Mouse (Mus musculus) thymus, postnatal 36 days (tissue): ENCODE measurements at regions not wholly inside any gene's neighbourhood (a gene's known extent, or its start where the extent isn't known, plus 50 kb on each side); places are given as distances from the start of the nearest gene placed in this dataset.
"Not testable (repeated sequence)": the region's sequence is repeated elsewhere in the genome, so short reads cannot be mapped to it uniquely, and the experiment has no call there.

Experiments used
- DNase-seq, 2 experiments: peaks; one replicate each; pipeline ENCODE4 v3.0.0; 2022; ENCODE audit warnings: mixed read lengths in 2 of 2

- DNase-seq: no peak
Measured at GRCm38 (mm10) chr2:100918122-100918521, 706.4 kb upstream of the Rag2 start.

DNA sequence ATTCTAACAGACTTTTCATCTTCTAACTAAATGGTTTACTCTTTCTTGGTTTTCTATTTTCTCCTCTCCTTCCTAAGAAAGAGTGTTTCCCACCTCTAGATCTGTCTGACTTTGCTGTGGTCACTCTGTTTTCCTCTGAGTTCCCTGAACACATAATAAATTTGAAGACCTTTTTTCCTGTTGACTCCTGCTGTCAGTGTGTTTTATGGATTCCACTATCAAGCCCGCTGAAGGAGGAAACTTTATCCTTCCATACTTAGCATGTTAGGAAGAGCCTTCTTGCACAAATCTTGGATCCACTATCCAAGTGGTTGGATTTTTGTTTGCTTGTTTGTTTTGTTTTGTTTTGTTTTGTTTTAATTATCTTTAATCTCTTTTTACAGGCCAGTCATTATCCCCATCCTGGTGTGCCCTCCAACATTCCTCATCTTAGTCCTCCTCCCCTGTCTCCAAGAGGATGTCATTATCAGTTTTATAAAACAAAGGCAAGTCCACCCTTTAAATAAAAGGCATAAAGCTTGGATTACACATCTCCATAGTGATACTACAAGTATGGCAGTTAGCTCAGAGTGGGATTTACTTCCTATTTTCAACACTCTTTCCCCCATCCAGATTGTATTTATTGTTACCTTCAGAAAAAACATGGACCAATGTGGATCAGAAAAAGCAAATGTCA, 704.8 kb upstream of the Rag2 start:
- DNase-seq: no peak

GRCm38 (mm10) chr2:100948632-100949031, 675.9 kb upstream of the Rag2 start:
- DNase-seq: not testable (repeated sequence)

- no peak for DNase-seq
Measured at GRCm38 (mm10) chr2:100959412-100959811, 665.1 kb upstream of the Rag2 start.

DNA sequence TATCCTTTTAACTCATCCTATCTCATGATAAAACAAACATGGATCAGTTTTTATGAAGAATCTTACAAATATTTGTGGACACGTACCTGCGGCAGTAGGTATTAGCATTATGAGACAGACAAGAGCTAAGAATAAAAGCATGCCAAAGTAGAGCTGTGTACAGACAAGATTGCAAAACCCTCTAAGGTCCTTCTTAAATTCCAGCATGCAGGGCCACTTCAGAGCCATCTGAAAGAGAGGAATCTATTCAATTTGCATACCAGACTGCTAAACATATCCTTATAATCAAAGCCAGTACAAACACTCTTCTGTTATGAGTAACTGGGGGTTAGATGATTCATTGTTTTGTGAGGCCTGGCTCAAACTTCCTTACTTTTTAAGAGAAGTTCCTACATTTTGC, 659.9 kb upstream of the Rag2 start:
- DNase-seq: no peak

- no peak for DNase-seq
Measured at GRCm38 (mm10) chr2:100977202-100977601, 647.3 kb upstream of the Rag2 start.

DNA sequence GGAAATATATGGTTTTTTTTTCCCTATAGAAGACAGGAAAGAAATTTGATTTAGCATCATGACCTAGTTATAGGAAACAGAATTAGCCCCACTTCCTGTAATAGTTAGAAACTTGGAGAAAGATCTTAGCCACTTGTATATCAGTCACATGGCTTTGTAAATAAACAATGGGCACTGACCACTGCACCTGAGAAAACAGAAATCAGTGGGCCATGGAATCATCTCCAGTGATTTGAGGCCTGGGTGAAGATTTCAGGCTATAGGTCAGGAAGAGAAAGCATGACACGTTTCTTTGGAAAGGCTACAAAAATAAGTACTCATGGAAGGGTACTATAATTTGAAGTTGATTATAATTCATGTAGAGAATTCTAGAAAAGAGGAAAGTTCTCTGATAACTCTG, 642.2 kb upstream of the Rag2 start:
- DNase-seq: no peak

GRCm38 (mm10) chr2:101015353-101015752, 609.2 kb upstream of the Rag2 start:
- DNase-seq: no peak

DNA sequence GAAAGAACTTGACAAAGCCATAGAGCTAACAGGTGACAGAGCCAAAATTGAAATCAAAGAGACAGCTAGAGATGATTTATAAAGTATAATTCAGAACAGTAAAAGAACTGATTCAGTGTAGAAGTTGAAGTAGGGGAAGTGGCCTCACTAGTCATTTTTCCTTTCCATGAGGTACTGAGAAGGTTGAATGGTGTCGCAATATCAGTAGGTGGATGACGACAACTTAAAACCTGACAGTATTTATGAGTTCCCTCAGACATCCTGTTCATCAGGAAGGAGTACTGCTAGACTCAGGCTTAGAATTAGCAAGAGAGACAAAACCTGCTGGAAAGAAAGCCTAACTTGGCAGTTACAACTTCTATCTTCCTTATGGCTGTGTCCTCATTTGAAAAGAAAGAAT, 605.1 kb upstream of the Rag2 start:
- no peak for DNase-seq

DNA sequence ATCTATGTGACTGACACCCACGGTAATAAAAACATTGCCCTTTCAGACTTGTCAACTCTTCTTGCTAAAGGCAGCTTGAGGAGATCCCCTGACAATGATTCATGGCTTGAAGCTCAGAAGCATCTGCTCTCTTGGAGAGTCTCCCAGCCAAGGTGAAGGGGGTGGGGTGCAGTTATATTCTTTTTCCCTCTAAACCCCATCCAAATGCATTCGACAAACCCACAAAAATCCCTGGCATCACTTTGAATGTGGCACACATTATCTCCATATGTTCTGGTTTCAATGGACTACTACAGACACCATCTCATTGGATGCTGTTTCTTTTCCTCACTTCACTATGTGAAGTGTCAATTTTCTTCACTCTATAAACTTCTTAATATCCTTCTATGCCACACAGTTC, 603.0 kb upstream of the Rag2 start:
- DNase-seq: no peak

DNA sequence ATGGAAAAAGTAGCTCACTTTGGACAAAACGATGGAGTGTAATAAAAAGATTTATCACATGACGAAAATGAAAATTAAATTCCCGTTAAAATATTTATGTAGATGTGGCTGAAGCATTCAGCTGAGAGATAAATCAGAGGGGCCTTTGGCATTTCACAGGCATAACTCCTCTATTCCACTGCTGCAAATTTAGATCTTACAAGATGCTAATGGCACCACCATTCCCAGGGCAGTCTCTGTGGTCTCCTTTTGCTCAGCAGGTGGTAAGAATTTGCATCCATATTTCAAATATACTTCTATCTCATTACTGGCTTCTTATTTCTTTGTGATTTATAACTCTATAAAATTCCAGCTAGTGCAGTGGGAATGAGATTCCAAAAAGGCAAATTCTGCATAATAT, 581.5 kb upstream of the Rag2 start:
- DNase-seq: no peak

DNA sequence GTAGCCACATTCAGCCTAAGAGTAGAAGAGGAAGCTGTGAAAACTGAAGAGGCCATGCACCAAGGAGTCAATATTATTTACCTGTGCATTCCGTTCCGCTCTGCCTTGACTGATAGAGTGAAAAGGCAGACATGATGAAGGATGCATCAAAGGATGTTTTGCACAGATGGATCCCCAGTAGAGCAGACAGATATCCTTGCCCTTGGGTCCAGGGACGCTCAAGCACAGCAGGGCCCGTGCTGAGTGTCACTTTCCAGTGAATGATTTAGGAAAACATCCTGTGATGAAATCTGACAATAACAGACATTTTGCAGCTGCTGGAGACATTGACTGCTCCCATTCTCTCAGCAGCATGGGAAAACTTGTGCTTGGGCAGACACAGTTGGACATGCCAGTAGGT, 561.6 kb upstream of the Rag2 start:
- DNase-seq: no peak

GRCm38 (mm10) chr2:101074990-101075389, 549.5 kb upstream of the Rag2 start:
- DNase-seq: no peak

DNA sequence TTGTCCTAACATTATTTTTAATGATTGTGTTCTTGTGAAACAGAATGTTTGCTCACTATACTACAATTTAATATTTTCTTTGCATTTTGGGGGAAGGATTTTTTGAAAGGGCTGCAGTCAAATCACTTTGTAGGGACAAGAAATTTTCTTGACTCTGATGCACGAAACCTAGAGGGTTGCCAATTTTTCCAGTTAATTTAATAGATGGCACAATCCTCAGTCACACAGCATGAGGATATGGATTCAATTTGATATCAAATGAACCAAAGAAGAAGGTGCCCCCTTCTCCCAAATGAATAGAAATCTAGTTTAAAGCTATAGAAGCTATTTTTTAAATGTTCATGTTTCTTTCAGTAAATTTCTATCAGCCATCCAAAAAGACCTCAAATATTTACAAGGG, 544.3 kb upstream of the Rag2 start:
- no peak for DNase-seq

DNA sequence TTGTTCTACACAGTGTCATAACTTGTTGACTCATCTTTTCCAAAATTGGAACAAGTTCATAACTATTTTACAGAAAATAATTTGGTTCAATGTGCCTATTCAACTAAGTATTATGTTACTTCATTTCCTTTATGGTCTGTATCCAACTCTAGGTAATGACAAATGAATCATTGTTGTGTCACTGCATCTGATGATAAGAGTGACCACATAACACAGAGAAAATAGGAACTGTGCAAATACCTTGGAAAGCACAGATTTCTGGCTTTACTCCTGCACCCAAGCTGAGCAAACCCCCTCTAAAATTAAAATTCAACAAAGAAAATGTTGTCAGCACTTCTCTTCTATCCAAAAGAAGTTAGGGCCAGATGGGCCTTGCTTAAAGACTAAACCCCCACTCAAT, 540.7 kb upstream of the Rag2 start:
- DNase-seq: no peak

DNA sequence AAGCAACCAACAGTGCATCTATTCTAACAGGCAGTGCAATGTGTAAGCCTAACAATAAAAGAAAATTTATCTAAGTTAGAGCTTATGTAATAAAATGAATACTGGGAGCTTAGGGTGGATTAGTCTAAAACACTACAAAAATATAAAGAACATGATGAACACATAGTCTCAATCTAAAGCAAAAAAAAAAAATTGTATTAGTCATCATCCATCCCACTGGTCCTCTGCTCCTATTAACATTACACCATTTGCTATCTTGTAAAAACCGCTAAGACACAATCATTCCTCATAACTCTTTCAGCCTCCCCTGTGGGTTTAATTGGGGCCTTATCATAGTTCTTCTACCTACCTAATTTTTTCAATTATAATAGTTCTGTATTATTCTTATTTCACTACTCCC, 539.9 kb upstream of the Rag2 start:
- DNase-seq: no peak

DNA sequence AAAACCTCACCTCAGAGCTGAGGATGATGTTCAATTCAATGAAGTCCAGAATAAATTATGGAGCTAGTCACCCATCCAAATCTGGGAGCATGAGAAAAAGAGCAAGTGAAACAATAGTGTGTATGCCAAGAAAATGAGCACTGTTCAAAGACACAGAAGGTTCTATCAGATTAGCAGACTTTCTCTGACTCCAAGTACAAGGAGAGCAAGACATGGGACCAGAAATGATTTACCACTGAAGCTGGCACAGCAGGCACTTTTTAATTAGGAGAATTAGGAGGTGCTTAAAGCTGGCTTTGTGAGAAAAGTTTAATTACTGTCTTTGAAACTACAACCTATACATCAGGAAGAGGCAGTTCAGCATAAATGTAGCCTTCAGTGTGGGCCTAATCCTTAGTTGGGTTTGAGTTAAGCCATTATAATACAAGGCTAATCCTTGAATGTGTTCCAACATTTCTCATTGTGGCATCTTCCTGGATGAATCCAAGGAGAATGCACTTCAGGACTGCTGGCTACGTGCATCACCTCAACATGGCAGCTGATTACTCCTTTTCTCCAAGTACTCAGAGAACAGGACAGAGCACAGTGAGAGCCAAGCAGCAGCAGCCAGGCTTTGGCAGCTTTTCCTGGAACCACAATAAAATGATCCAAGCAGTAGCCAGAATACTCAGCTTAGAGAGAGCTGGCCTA, 517.2 kb upstream of the Rag2 start:
- DNase-seq: no peak

DNA sequence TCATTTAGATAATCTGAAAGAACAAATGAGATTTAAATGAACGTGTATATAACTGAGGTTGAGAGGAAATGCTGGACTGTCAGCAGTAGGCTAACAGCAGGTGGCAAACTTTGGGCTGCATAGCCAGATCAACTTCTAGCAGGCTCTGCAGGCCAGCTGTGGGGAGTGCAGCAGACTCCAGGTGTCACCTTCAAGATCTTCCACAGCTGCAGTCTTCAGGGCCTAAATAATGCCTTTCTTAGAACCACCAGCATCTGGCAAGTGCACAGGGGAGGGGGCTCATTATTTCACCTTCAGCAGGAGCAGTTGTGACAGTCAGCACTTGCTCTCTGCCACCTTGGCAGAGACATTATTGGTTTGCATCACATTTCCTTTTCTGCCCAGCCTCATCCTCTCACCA, 487.7 kb upstream of the Rag2 start:
- DNase-seq: no peak

DNA sequence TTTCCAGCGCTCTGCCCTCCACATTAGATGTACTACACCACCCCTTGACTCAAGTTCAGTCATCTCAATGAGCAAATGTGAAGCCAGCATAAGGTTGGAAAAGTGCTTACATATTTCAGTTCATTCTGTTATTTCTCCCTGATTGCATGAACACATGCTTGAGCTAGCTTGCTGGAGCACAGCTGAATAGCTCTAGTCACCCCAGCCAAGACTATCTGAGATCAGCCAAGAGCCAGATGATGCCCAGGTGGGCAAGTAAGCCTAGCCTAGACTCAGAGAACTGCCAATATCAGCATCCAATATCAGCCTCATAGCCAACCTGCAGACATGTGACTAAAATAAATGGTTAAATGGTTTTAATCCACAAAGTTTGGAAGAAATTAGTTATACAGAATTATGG, 484.6 kb upstream of the Rag2 start:
- DNase-seq: no peak

- no peak for DNase-seq
Measured at GRCm38 (mm10) chr2:101156755-101157271, 467.7 kb upstream of the Rag2 start.

DNA sequence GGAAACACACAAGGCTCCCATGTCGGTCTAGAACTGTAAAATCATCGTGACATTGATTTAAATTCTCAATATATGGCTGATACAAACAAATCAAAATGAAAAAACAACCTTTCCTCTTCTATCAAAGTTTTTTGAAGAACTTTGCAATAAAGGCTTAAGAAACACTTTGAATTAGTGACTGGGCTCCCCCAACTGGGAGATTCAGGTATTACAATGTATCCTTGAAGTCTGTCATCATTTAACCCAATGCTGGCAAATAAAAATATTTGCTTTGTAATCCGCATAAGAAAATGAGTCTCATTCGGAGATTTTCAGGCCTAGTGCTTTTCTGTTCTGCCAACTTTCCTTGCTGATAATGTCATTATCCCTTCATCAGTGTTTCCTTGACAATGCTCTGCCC, 465.2 kb upstream of the Rag2 start:
- no peak for DNase-seq

- no peak for DNase-seq
Measured at GRCm38 (mm10) chr2:101165942-101166341, 458.6 kb upstream of the Rag2 start.

- no peak for DNase-seq
Measured at GRCm38 (mm10) chr2:101172806-101173205, 451.7 kb upstream of the Rag2 start.

DNA sequence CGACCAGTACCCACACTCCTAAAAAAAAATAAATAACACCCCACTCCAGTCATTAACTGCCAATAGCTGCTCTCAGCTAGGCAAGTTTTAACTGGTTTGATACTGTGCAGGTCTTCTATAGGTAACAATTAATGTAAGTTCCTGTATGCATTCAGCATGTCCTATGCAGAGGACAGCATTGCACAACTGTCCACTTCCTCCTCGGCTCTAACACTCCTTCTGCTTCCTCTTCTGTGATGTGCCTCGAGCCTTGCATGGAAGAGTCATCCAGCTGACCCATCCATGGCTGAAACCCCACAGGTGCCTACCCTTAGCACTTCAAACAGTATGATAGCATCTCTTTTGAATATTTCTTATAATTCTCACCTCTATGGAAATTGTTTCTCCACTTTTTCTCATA, 449.4 kb upstream of the Rag2 start:
- DNase-seq: no peak

- DNase-seq: no peak
Measured at GRCm38 (mm10) chr2:101206637-101207036, 417.9 kb upstream of the Rag2 start.
